Mouse (Mus musculus): ENCODE data around the gene 4833427G06Rik. TPM values are rescaled to one million over a fixed set of nuclear protein-coding genes. Genes with fewer than 3 reads are reported as not detected.
A peak's percentile ranks its signal among the peaks of the same experiment; 100 is the strongest.

Gene 4833427G06Rik
- total RNA-seq, 2 experiments from 2014 or later, result not detected

- peak in 1 of 2 experiments; percentile 2 for DNase-seq (ENCODE audit: low spot score in 2 of 2)
- intact Hi-C loops (cut with DNase I), result no loop called here
These were observed 25.4 kb downstream of the 4833427G06Rik start for GRCm38 (mm10) chr9:51076300-51076978.

GRCm38 (mm10) chr9:51075780-51076179, 26.1 kb downstream of the 4833427G06Rik start:
- intact Hi-C loops (cut with DNase I), result no loop called here
- DNase-seq (ENCODE audit: low spot score in 2 of 2), result peak in 1 of 2 experiments; percentile 22

- no peak for DNase-seq (ENCODE audit: low spot score in 2 of 2)
- intact Hi-C loops (cut with DNase I), result no loop called here
These were observed 31.1 kb downstream of the 4833427G06Rik start for GRCm38 (mm10) chr9:51070801-51071200.

- intact Hi-C loops (cut with DNase I), result loop anchor here (5.0 kb wide), 1 partner anchor 69 kb away; no protein-coding TSS in a partner anchor
- DNase-seq (ENCODE audit: low spot score in 2 of 2), result no peak
These were observed 33.7 kb downstream of the 4833427G06Rik start for GRCm38 (mm10) chr9:51068202-51068601.

DNA sequence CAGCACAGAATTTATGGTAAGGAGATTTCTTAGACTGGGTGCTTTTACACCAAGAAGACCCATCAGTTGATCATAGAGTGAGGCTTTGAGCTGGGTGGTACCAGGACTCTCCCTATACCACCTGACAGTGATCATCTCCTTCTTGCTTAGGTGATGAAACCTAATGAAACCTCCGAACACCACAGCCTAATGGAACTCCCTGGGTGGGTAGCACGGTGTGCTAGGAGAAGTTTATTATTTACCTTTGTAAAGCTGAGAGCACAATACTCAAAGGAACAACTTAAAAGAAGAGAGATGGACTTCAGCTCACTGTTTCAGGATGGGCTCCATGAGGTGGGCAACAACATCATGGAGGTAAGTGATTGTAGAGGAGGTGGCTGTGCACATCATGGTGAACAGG, 41.3 kb downstream of the 4833427G06Rik start, which contains the start of gene Btg4:
Btg4 (plus strand) TSS at position 301 of the 400 bp plus-strand sequence.
- DNase-seq (ENCODE audit: low spot score in 2 of 2), result no peak
- intact Hi-C loops (cut with DNase I), result no loop called here

DNA sequence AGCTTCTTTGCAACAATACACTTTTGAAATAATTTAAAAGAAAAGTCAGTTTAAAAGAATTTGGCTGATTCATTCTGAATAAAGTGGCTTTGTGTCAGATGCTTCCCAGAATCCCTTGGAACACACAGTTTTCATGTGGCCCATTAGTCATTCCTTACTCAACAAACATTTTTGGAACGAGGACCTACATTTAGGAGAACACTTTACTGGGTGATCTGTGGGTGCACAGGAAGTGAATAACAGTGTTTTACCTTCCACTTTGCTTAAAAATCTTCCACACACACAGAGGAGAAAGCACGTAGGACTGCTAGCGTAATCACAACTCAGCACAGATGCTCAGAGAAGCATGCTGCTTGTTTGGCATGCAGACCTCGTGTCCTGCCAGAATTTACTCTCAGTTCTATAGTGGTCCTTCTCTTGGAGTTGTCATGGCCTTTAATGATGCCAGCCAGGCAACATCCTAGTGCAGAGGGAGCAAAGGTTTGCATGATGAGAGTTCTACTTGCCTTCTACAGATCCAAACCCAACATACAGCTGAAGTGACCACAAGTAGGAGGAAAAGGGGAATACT, 42.8 kb downstream of the 4833427G06Rik start:
- intact Hi-C loops (cut with DNase I), result loop anchor here (1.0 kb wide), 1 partner anchor 50 kb away; the partner anchor contains the start of gene Sik2
- DNase-seq (ENCODE audit: low spot score in 2 of 2), result peak; percentile 17 to 89

- DNase-seq (ENCODE audit: low spot score in 2 of 2), result peak in 1 of 2 experiments; percentile 39
- intact Hi-C loops (cut with DNase I), result no loop called here
These were observed 45.2 kb downstream of the 4833427G06Rik start for GRCm38 (mm10) chr9:51056360-51057324.

GRCm38 (mm10) chr9:51052180-51052579, 49.7 kb downstream of the 4833427G06Rik start:
- intact Hi-C loops (cut with DNase I), result loop anchor here (5.0 kb wide), 2 partner anchors 205 to 250 kb away; partner anchors contain the start of gene Ppp2r1b
- peak in 1 of 2 experiments; percentile 23 for DNase-seq (ENCODE audit: low spot score in 2 of 2)

GRCm38 (mm10) chr9:51042136-51042535, 59.7 kb downstream of the 4833427G06Rik start:
- intact Hi-C loops (cut with DNase I), result no loop called here
- peak in 1 of 2 experiments; percentile 28 for DNase-seq (ENCODE audit: low spot score in 2 of 2)

DNA sequence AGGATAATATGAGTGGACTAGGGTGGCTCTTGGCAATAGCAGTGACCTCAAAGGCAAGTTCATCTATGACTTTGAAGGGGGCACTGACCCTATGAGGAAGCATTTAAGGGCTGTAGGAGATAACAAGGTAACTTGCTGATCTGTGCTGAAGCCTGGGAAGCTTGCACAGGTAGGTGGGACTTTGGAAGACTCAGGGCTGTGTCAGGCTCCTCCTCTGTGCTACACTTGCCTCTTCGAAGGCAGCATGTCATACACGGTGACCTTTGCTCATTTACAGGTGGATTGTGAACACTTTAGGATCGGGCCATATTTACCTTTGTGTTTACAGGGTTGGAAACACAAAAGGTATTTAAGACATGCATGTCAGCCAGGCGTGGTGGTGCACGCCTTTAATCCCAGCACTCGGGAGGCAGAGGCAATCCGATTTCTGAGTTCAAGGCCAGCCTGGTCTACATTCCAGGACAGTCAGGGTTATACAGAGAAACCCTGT, 60.3 kb downstream of the 4833427G06Rik start:
- intact Hi-C loops (cut with DNase I), result no loop called here
- DNase-seq (ENCODE audit: low spot score in 2 of 2), result no peak

DNA sequence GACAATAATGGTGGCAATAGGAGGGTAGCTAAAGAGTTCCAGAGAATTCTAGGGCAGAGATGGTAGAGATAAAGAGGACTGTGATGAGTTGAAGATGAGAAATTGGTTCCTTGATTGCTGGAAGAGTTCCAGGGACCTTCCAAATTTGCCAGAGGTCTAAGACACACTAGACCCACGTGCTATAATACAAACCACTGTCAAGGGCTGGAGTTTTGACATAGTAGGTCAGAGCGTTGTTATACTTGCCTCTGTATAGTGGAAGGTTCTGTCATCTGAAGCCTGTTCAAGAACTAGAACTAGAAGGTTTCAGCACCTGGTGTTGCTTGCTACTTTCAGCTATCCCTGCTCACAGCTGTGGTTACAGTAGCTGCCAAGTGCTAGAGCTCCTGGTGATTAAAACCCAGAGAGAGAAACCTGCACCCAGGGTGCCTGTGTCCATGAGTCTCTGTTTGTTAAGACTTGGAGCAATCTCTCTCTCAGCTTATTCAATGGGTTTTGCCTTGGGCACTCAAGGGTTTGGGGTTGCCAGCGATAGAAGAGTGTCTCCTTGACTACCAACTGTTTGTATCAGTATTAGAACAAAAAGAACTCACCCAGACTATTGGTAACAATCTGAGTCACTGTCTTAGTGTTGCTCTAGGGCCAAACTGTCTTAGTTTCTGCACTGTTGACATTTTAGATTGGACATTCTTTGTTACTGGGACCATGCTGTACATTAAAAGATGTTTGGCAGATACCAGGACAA, 68.9 kb downstream of the 4833427G06Rik start:
- DNase-seq (ENCODE audit: low spot score in 2 of 2), result no peak
- intact Hi-C loops (cut with DNase I), result no loop called here

DNA sequence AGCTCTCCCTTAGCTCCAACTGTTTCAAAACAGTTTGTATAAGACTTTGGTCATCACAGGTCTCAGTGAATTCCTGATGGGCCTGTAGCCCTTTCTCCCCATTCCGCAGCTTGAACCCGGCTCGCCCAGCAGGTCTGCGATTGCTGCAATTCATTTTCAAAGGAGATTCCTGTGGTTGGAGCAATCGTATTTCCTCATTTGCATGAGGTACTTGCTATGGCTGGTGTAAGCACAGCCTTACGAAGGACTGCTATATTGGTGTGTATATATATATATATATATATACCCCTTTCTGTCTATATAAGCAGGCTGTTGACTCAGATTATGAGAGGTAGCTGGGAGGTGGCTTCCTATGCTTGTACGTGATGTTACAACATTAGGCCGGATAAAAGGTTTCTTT, 69.6 kb downstream of the 4833427G06Rik start:
- intact Hi-C loops (cut with DNase I), result no loop called here
- no peak for DNase-seq (ENCODE audit: low spot score in 2 of 2)

DNA sequence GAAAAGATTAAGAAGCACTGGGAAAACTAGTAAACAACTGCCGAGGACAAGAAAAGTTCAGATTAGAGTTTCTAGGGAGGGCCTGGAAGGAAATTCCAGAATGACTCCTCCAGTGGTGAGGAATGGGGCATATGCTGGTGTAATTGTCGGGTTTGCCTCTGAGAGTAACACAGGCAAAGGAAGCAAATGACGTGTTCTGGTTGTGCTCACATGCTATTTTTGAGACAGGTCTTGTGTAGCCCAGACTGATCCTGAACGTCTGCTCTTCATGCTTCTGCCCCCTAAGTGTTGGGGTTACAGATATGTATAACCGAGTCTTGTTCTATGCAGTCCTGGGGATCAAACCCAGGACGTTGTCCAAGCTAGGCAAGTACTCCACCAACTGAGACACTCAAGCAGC, 70.3 kb downstream of the 4833427G06Rik start:
- intact Hi-C loops (cut with DNase I), result no loop called here

More for the DNA sequence above, 70.3 kb downstream of the 4833427G06Rik start:
- DNase-seq (ENCODE audit: low spot score in 2 of 2), result no peak

Small RNA genes lying within 50 kb of the gene (microRNA-seq; reads per million reads assigned to microRNA genes)
- 10.4 to 15.8 reads per million in 2 experiments for gene Mir34b
- 251 to 277 reads per million in 2 experiments for gene Mir34c

Other genes with a start within 250 kb of the 4833427G06Rik start
- gene Sik2, start 93.0 kb downstream of the 4833427G06Rik start, total RNA-seq (2021), result 10 to 100 TPM; 51.5 to 56.2 TPM
- gene Btg4, start 41.2 kb downstream of the 4833427G06Rik start, total RNA-seq (2021), result not detected
- gene Layn, start 25.0 kb downstream of the 4833427G06Rik start, total RNA-seq (2021), result 1 to 10 TPM; 6.6 to 8.2 TPM
- not detected for gene Gm32742, start 63.4 kb upstream of the 4833427G06Rik start, total RNA-seq (2021)
- gene Pou2af1, start 111.6 kb upstream of the 4833427G06Rik start, total RNA-seq (2021), result under 1 TPM in 1 of 2 experiments, not detected in 1; 0.16 TPM
- 1 to 10 TPM; 1.1 to 2.3 TPM for gene Colca2, start 176.5 kb upstream of the 4833427G06Rik start, total RNA-seq (2021)
- not detected for gene 1810046K07Rik, start 226.8 kb upstream of the 4833427G06Rik start, total RNA-seq (2021)

Data from left cerebral cortex, postnatal 25 days (tissue).